Mouse (Mus musculus) lung, postnatal 0 days (tissue): Measurements from ENCODE around the gene Sigirr.

ENCODE experiments used
- CTCF ChIP-seq: IDR thresholded peaks from 2 replicates; pipeline ENCODE4 v1.5.1; 2016; ENCODE audit warnings: antibody characterized with exemption, mild to moderate bottlenecking
- EP300 ChIP-seq: IDR thresholded peaks from 2 replicates; pipeline ENCODE4 v1.6.1; 2016; ENCODE audit warnings: antibody characterized with exemption, mild to moderate bottlenecking, control low read depth

DNA sequence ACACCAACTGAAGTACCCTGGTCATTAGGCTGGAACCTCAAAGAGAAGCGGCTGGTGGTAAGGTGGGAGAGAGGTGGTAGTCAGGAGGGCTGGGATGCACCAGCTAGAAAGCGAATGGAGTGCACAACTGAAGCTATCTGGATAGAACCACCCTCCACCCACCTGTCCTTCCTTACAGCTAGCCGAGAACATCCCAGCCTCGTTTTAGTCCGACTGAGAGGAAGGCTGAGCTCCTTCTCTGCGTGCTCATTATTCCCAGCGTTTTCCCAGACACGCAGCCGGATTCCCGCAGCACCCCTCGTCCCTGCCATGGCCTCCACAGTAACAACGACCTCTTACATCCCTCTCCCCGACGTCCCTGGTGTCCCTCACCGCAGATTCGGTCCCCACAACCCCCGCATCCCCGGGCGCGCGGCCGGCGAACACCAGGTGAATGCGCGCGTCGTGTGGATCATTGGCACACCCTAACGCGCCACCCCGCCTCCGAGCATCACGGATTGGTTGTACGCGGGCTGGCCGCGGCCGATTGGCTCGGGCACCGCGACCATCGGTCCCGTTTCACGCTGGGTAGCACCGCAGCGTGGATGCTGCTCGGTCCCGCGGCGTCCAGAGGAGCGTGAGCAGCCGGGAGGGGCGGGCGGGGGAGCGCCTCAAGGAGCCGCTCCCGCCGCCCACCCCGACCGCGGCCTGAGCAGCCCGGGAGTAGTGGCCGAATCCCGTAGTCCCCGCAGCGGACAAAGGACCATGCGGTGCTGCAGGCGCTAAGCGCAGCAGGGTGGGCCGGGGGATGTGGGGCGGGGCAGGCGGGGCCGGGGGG, 39.7 kb downstream of the Sigirr start, which contains the start of gene B4galnt4:
- TF ChIP-seq EP300 (no peak), CTCF (no peak)
